Mouse (Mus musculus) C2C12 (cell line): ENCODE data around the gene Tmem245. TPM values are rescaled to one million over a fixed set of nuclear protein-coding genes. Genes with fewer than 3 reads are reported as not detected.

Experiments used
- H3K27me3 ChIP-seq: one replicate; pipeline ENCODE4 v1.6.1; 2011; ENCODE audit not compliant: control insufficient read depth, insufficient read depth, insufficient read length
- H3K36me3 ChIP-seq: one replicate; pipeline ENCODE4 v1.6.1; 2011; ENCODE audit not compliant: control insufficient read depth, insufficient read depth
- H3K4me3 ChIP-seq: one replicate; pipeline ENCODE4 v1.5.1; 2011; ENCODE audit warnings: mild to moderate bottlenecking, control low read depth; ENCODE audit not compliant: poor library complexity, insufficient read depth, severe bottlenecking
- H3K79me2 ChIP-seq: one replicate; pipeline ENCODE4 v1.6.1; 2011; ENCODE audit not compliant: control insufficient read depth, insufficient read depth
- H3K79me3 ChIP-seq: one replicate; pipeline ENCODE4 v1.6.1; 2011; ENCODE audit warnings: low read depth, control low read depth
- H3ac ChIP-seq: one replicate; pipeline ENCODE3; 2011; ENCODE audit warnings: low read depth; ENCODE audit not compliant: control insufficient read depth, insufficient read length
- CEBPB ChIP-seq: IDR thresholded peaks from one replicate; pipeline ENCODE4 v1.6.1; 2011; ENCODE audit warnings: low read depth, mild to moderate bottlenecking, control low read depth, moderate library complexity
- CTCF ChIP-seq: IDR thresholded peaks from one replicate; pipeline ENCODE4 v1.5.1; 2011; ENCODE audit not compliant: control insufficient read depth, insufficient read depth, insufficient read length
- FOSL1 ChIP-seq: IDR thresholded peaks from one replicate; pipeline ENCODE4 v1.8.0; 2011; ENCODE audit warnings: mild to moderate bottlenecking, low read length; ENCODE audit not compliant: poor library complexity, insufficient read depth, severe bottlenecking
- MAX ChIP-seq: IDR thresholded peaks from one replicate; pipeline ENCODE4 v1.6.1; 2011; ENCODE audit warnings: mild to moderate bottlenecking, control low read depth
- MYOD1 ChIP-seq: IDR thresholded peaks from one replicate; pipeline ENCODE4 v1.6.1; 2011; ENCODE audit warnings: low read depth; ENCODE audit not compliant: control insufficient read depth, insufficient read length
- MYOG ChIP-seq: IDR thresholded peaks from one replicate; pipeline ENCODE4 v1.6.1; 2011; ENCODE audit not compliant: control insufficient read depth, insufficient read length; ENCODE audit errors: extremely low read depth
- USF1 ChIP-seq: IDR thresholded peaks from one replicate; pipeline ENCODE4 v1.6.1; 2011; ENCODE audit warnings: low read depth, mild to moderate bottlenecking, control low read depth, moderate library complexity
- polyA plus RNA-seq: library from polyadenylated mRNA; unstranded; fragments of >200 nt; fragmentation: generic; extraction: Trizol; gene quantifications from one replicate; pipeline ENCODE4 v1.2.1, GENCODE M21; 2012; ENCODE audit warnings: missing spikeins

The Tmem245 gene
- polyA plus RNA-seq, 1 experiment = 5.7 TPM

DNA sequence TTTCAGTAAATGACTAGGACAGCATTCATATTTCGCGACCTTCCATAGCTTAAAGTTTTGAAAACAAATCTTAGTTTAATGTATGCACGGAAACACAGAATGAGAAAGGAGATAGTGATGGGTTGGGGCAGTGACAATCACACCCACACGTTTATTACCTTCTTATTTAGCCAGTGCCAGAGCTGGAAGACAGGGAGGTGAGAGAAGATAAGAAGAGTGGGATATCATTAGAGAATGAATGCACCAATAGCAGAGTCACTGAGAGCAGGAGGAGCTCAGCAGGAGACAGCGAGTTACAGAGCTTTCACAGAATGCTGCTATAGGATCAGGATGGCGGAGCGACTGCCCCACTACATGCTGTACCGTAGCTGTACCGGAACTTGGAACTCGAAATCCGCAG, 25.0 kb downstream of the Tmem245 start:
- no peak overlapping the region for H3K4me3 ChIP-seq
- no peak overlapping the region for H3ac ChIP-seq
- no peak for TF ChIP-seq FOSL1
- TF ChIP-seq MYOD1 = no peak
- TF ChIP-seq CEBPB = no peak
- no peak for TF ChIP-seq MAX
- no peak for TF ChIP-seq MYOG
- TF ChIP-seq CTCF = no peak
- no peak for TF ChIP-seq USF1
- H3K79me2 ChIP-seq = peaks cover 8% of the 10 kb centered on the region
- peaks cover 59% of the 10 kb centered on the region for H3K36me3 ChIP-seq
- no peaks in the 10 kb centered on the region for H3K27me3 ChIP-seq
- H3K79me3 ChIP-seq = peaks cover 2% of the 10 kb centered on the region

DNA sequence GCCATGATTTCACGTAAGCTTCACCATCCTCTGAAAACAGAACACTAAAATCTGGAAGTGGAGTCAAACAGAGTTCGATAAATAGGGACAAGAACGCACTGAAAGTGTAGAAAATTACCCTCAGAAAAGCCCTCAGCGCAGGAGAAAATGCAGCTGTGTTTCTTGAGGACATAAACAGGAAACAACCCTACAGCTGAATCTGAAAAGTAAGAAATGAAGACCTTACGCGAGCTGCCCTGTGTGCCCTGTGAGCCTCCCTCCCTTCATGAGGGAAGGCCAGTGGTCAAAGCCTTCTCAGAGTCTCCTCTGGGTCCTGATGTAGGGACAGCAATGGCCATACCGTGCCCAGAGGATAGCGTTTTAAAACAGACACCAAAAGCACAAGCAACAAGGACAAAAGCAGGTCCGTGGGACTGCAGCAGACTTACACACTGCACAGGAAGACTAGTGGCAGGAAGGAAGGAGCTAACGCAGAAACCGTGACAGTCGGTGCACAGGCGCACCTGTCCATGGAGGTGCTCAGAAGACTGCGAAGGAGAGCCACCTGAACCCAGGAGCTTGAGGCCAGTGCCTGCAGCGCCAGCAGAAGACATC, 31.4 kb downstream of the Tmem245 start:
- no peak overlapping the region for H3K4me3 ChIP-seq
- H3K27me3 ChIP-seq = no peaks in the 10 kb centered on the region
- no peak for TF ChIP-seq MYOG
- no peak for TF ChIP-seq USF1
- TF ChIP-seq CEBPB = no peak
- TF ChIP-seq FOSL1 = no peak
- no peak for TF ChIP-seq CTCF
- no peak for TF ChIP-seq MYOD1
- no peak for TF ChIP-seq MAX
- H3K36me3 ChIP-seq = peaks cover 61% of the 10 kb centered on the region
- no peaks in the 10 kb centered on the region for H3K79me3 ChIP-seq
- H3ac ChIP-seq = no peak overlapping the region
- no peaks in the 10 kb centered on the region for H3K79me2 ChIP-seq

DNA sequence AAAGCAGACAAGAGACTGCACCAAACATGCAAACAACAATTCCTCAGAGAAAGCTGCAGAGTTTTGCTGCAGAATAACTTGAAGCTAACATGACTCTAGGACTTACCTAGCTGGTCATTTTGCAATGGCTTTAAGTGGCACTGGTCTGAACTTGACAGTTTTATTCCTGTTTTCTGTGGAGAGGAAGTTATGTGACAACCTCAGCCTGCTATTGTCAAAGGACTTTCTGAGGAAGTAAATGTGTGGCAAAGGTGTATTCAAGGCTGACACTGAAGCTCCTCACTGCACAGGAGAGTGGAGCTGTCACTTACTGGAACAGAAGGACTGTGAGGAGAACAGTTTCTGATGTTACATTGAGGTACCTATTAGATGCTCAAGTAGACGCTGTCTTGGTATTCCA, 32.5 kb downstream of the Tmem245 start:
- Histone ChIP-seq H3K79me3 (no peaks in the 10 kb centered on the region), H3K36me3 (peaks cover 67% of the 10 kb centered on the region), H3ac (no peak overlapping the region), H3K4me3 (no peak overlapping the region), H3K27me3 (no peaks in the 10 kb centered on the region), H3K79me2 (no peaks in the 10 kb centered on the region)
- TF ChIP-seq USF1 = no peak
- TF ChIP-seq MYOG = no peak
- no peak for TF ChIP-seq MYOD1
- TF ChIP-seq FOSL1 = no peak
- no peak for TF ChIP-seq MAX
- no peak for TF ChIP-seq CTCF
- TF ChIP-seq CEBPB = no peak

DNA sequence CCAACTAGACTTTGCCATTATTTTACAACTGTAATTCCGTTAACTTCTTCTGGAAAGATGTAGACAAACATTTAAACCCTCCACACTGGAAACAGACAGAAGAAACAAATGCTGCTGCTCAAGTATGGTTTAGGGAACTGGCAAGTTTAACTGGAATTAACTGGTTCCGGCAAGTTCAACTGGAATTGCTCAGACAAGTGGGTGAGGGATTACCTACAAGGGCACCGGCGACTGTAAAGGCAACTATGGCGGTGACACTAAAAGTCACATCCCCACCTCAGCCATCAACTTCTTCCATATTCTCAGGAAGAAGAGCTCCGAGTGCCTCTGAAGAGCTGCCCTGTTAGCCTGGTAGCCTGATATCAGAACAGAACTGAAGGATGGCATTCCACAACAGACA, 32.9 kb downstream of the Tmem245 start:
- H3K36me3 ChIP-seq = peaks cover 71% of the 10 kb centered on the region
- H3K79me2 ChIP-seq = no peaks in the 10 kb centered on the region
- no peaks in the 10 kb centered on the region for H3K27me3 ChIP-seq
- no peak overlapping the region for H3ac ChIP-seq
- no peaks in the 10 kb centered on the region for H3K79me3 ChIP-seq
- no peak overlapping the region for H3K4me3 ChIP-seq
- TF ChIP-seq FOSL1 (no peak), MYOG (no peak), MYOD1 (no peak), MAX (no peak), USF1 (no peak), CEBPB (no peak), CTCF (no peak)

DNA sequence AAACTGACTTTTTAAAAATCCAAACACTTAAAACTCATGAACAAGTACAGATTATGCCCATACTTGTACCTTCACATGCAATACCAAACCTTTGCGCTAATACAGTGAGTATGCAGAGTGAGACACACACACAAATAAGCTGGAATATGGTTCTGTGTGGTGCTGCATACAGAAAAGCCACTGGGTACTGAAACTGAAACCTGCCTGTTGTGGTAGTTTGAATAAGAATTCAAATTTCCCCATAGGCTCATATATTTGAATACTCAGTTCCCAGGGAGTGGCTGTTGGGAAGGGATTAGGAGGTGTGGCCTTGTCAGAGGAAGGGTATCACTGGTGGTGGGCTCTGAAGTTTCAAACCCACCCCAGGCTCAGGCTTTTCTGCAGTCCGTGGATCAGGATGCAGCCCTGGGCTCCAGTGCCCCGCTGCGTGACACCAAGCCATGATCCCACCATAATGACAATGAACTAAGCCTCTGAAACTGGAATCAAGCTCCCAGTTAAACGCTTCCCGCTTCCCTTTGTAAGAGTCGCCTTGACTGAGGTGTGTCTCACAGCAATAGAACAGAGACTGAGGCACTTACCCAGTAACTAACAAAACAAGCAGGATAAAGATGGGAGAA, 34.7 kb downstream of the Tmem245 start:
- H3K79me2 ChIP-seq = no peaks in the 10 kb centered on the region
- H3K4me3 ChIP-seq = no peak overlapping the region
- peaks cover 84% of the 10 kb centered on the region for H3K36me3 ChIP-seq
- H3K27me3 ChIP-seq = no peaks in the 10 kb centered on the region
- no peaks in the 10 kb centered on the region for H3K79me3 ChIP-seq
- no peak overlapping the region for H3ac ChIP-seq
- no peak for TF ChIP-seq CEBPB
- no peak for TF ChIP-seq CTCF
- TF ChIP-seq USF1 = no peak
- TF ChIP-seq MYOD1 = no peak
- TF ChIP-seq MAX = no peak
